Mouse (Mus musculus): ENCODE results near the gene Lgalsl. TPM values are rescaled to one million over a fixed set of nuclear protein-coding genes. Genes with fewer than 3 reads are reported as not detected.
A peak's percentile ranks its signal among the peaks of the same experiment; 100 is the strongest.

Gene Lgalsl
- 14.5 and 21.1 TPM in 2 replicates for total RNA-seq (2012; rRNA removed)
- 10 to 100 TPM in 1 of 2 experiments, not detected in 1; 11.9 TPM for polyA plus RNA-seq (2012; ENCODE audit: insufficient read depth in 1 of 2, insufficient read length in 2 of 2, low read depth in 1 of 2, low replicate concordance in 2 of 2, missing spikeins in 1 of 2)

DNA sequence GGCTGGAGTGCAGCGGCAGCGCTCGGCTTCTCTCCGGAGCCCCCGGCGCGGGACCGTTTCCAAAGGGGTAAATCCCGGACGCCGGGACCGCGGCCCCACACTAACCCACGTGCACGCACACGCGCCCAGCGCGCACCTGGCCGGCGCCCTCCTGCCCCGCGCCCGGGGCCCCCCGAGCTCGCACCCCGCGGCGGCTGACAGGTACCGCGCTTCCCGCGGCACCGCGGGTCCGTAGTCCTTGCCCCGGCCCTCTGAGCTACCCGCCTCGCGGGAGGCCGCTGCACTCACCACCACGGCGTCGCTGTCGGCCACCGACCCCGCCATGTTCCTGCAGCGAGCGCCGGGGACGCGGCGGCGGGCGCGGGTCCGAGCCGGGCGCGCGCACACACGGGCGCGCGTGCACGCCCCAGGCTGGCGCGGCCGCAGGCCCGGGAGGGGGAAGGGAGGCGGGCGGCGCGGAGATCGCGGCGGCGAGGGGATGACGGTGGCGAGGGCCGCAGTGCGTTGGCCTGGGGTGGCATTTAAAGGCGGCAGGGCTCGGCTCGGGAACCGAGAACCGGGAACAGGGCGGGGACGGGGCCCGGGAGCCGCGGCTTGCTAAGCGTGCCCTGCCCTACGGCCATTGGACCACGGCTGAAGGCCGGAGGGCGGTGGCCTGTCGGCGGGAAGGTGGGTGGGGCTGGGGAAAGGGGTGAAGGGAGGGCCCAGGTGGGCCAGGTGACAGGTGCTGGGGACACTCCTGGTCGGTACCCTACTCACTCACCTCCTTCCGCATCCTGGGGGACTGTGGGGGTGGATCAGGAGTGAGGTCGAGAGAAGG, at the start of gene Lgalsl:
Gene Lgalsl, minus strand, starts transcription at position 371 of the 820 bp plus-strand sequence.
- Histone ChIP-seq H3K4me1 (ENCODE audit: control insufficient read depth in 1 of 2, insufficient read depth in 2 of 2, low read length in 2 of 2) (peaks cover 0 to 9% of the 10 kb centered on the region in 2 experiments; a peak in 3 of 4 replicates), H3K27me3 (ENCODE audit: control insufficient read depth in 1 of 2, insufficient read depth in 2 of 2, low read length in 2 of 2) (peaks cover 5 to 9% of the 10 kb centered on the region in 2 experiments), H3K79me2 (ENCODE audit: control insufficient read depth, insufficient read depth, low read length, poor library complexity) (peaks cover 8% of the 10 kb centered on the region), H3K9me3 (replicated peaks; ENCODE audit: insufficient read depth, low read length) (no peaks in the 10 kb centered on the region), H3K36me3 (ENCODE audit: control insufficient read depth in 1 of 2, insufficient read depth in 2 of 2, low read length in 2 of 2) (peaks cover 5 to 6% of the 10 kb centered on the region in 2 experiments; a peak in 3 of 4 replicates), H3K27ac (ENCODE audit: control insufficient read depth, low read depth, low read length) (no peak within 1 kb of the TSS; the same call in 1 of the 2 replicates), H3K9ac (ENCODE audit: control insufficient read depth, low read depth, low read length, poor library complexity, severe bottlenecking) (peak within 1 kb of the TSS; percentile 91), H3K4me3 (ENCODE audit: control insufficient read depth in 1 of 2, insufficient read depth in 1 of 2, low read depth in 2 of 2, low read length in 2 of 2) (peak within 1 kb of the TSS; percentile 75 to 100)
- DNase-seq (ENCODE audit: low read depth, low spot score): peak; percentile 72
- no peak for TF ChIP-seq POLR2AphosphoS5 (IDR thresholded peaks at IDR 0.05; ENCODE audit: borderline replicate concordance, low read depth, low read length)
- TF ChIP-seq POLR2AphosphoS2 (IDR thresholded peaks at IDR 0.05; ENCODE audit: low read length): no peak
- TF ChIP-seq USF1 (IDR thresholded peaks at IDR 0.05; ENCODE audit: low read depth, low read length): no peak
- no peak for TF ChIP-seq TBP (IDR thresholded peaks at IDR 0.05; ENCODE audit: low read depth, low read length)
- TF ChIP-seq JUND (IDR thresholded peaks at IDR 0.05; ENCODE audit: low read depth, low read length): no peak
- no peak for TF ChIP-seq ZKSCAN1 (IDR thresholded peaks at IDR 0.05; ENCODE audit: low read depth, low read length)
- no peak for TF ChIP-seq TAL1 (IDR thresholded peaks at IDR 0.05; ENCODE audit: low read length)
- TF ChIP-seq MYC (IDR thresholded peaks at IDR 0.05; ENCODE audit: low read depth, low read length): 0 out of 2 replicates have a peak, but pooled peaks have one; percentile 28
- no peak for TF ChIP-seq TCF12 (IDR thresholded peaks at IDR 0.05; ENCODE audit: low read depth, low read length)
- no peak for TF ChIP-seq MAFK (IDR thresholded peaks at IDR 0.05; ENCODE audit: borderline replicate concordance, low read depth, low read length)
- TF ChIP-seq USF2 (IDR thresholded peaks at IDR 0.05; ENCODE audit: borderline replicate concordance in 1 of 2, insufficient read depth in 1 of 2, low read depth in 1 of 2, low read length in 2 of 2): no peak
- TF ChIP-seq KAT2A (conservative IDR thresholded peaks at IDR 0.05; ENCODE audit: low read depth, low read length): no peak
- no peak for TF ChIP-seq CTCF (IDR thresholded peaks at IDR 0.05 in 2 of 3, conservative IDR thresholded peaks at IDR 0.05 in 1 of 3; ENCODE audit: control insufficient read depth in 1 of 3, insufficient read depth in 1 of 3, low read depth in 2 of 3, low read length in 3 of 3, poor library complexity in 1 of 3, severe bottlenecking in 1 of 3)
- TF ChIP-seq MAX (IDR thresholded peaks at IDR 0.05; ENCODE audit: low read length): no peak
- peak; percentile 58 for TF ChIP-seq NELFE (IDR thresholded peaks at IDR 0.05; ENCODE audit: low read depth, low read length)
- TF ChIP-seq RAD21 (IDR thresholded peaks at IDR 0.05; ENCODE audit: low read depth, low read length): no peak
- no peak for TF ChIP-seq NRF1 (IDR thresholded peaks at IDR 0.05; ENCODE audit: insufficient read depth, low read depth, low read length, poor library complexity, severe bottlenecking)
- no peak for TF ChIP-seq BHLHE40 (IDR thresholded peaks at IDR 0.05; ENCODE audit: borderline replicate concordance, low read depth, low read length)
- TF ChIP-seq CHD2 (IDR thresholded peaks at IDR 0.05; ENCODE audit: low read length): no peak; the same call in 1 of the 2 replicates
- no peak for TF ChIP-seq RCOR1 (IDR thresholded peaks at IDR 0.05; ENCODE audit: low read depth, low read length)
- no peak for TF ChIP-seq CHD1 (IDR thresholded peaks at IDR 0.05; ENCODE audit: low read depth, low read length)
- TF ChIP-seq MAZ (IDR thresholded peaks at IDR 0.05; ENCODE audit: low read depth, low read length): 0 out of 2 replicates have a peak, but pooled peaks have one; percentile 47
- TF ChIP-seq SMC3 (IDR thresholded peaks at IDR 0.05; ENCODE audit: low read depth, low read length): no peak
- no peak for TF ChIP-seq ZC3H11A (IDR thresholded peaks at IDR 0.05; ENCODE audit: low read depth, low read length)
- 0 out of 2 replicates have a peak, but pooled peaks have one; percentile 6 for TF ChIP-seq ETS1 (IDR thresholded peaks at IDR 0.05; ENCODE audit: low read depth, low read length)
- no peak for TF ChIP-seq GATA1 (IDR thresholded peaks at IDR 0.05; ENCODE audit: low read depth, low read length)
- TF ChIP-seq E2F4 (IDR thresholded peaks at IDR 0.05; ENCODE audit: borderline replicate concordance, low read depth, low read length): no peak
- TF ChIP-seq EP300 (IDR thresholded peaks at IDR 0.05; ENCODE audit: low read depth in 1 of 2, low read length in 2 of 2): no peak
- TF ChIP-seq GABPA (IDR thresholded peaks at IDR 0.05; ENCODE audit: low read depth, low read length): no peak
- TF ChIP-seq SIN3A (IDR thresholded peaks at IDR 0.05; ENCODE audit: low read length): peak; percentile 1; the same call in 1 of the 2 replicates
- 0 out of 2 replicates have a peak, but pooled peaks have one; percentile 42 for TF ChIP-seq HCFC1 (IDR thresholded peaks at IDR 0.05; ENCODE audit: low read depth, low read length)
- TF ChIP-seq MEF2A (IDR thresholded peaks at IDR 0.05; ENCODE audit: extremely low read depth, insufficient replicate concordance, low read depth, low read length, poor library complexity, severe bottlenecking): no peak
- TF ChIP-seq ZMIZ1 (IDR thresholded peaks at IDR 0.05; ENCODE audit: low read depth, low read length): 0 out of 2 replicates have a peak, but pooled peaks have one; percentile 31
- no peak for TF ChIP-seq MYB (IDR thresholded peaks at IDR 0.05; ENCODE audit: low read depth, low read length)
- TF ChIP-seq ELF1 (IDR thresholded peaks at IDR 0.05; ENCODE audit: low read depth, low read length): no peak

Data from MEL (cell line).